Mouse (Mus musculus) frontal cortex, adult (tissue): ENCODE results near the gene Plekho1.

Experiments used
- ATAC-seq: cut with Nextera tagmentation; 2 replicates; pipeline ENCODE4 v1.9.2; 2017; ENCODE audit warnings: mild to moderate bottlenecking, moderate library complexity, mixed read lengths; ENCODE audit not compliant: low TSS enrichment

Plekho1 gene

GRCm38 (mm10) chr3:96008463-96008862 is 12.7 kb upstream of the Plekho1 start:
- ATAC-seq = no peak

DNA sequence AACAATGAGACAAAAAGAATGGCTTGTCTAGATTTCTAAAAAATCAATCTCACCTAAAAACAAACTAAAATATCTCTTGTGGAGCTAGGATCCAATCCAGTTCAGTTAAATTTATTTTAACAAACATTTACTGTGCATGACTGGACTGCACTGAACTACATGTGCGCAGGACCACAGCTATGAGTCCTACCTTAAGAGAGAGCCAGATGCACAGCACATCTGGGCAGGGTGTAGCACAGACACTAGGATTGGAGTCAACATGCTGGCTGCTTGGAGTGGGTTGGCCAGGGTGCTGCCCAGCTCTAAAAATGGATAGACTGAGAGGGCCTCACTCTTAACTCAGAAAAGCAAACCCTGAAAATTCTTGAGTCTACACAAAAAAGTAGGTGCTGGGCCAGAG is 5.8 kb upstream of the Plekho1 start:
- peak; percentile 3; the same call in 1 of the 2 replicates for ATAC-seq

GRCm38 (mm10) chr3:96000921-96001501 is 5.2 kb upstream of the Plekho1 start:
- ATAC-seq = peak; percentile 53

DNA sequence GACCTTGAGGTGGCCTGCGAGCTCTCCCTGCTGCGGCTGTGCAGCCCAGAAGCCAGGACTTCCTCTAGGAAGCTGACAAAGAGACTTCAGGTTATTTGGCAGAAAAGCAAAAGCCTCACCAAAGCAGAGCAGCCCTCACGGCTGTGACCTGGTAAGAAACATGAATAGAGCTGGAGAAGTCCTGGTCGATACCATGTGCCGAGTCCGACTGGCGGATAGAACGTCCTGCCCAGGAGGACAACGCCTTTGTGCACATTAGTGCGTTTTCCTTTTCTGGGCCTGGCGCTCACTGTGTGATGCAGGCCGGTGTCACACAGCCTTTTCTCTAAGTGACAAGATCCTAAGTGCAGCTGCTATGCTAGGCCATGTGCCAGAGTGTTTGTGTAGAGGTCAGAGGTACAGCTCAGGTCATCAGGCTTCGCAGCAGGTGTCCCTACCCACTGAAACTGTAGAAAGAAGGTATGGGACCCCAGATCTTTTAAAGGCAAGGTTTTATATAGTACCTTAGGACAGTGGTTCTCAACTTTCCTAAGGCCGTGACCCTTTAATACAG is 4.4 kb upstream of the Plekho1 start:
- ATAC-seq = no peak

GRCm38 (mm10) chr3:95999308-96000079 is 3.7 kb upstream of the Plekho1 start:
- ATAC-seq = no peak

- peak; percentile 32 for ATAC-seq
These were observed 1.5 kb upstream of the Plekho1 start for GRCm38 (mm10) chr3:95997203-95997721.

GRCm38 (mm10) chr3:95996451-95997073 is 761 bp upstream of the Plekho1 start:
- no peak for ATAC-seq

- 0 out of 2 replicates have a peak, but pooled peaks have one; percentile 7 for ATAC-seq
These were observed 613 bp downstream of the Plekho1 start for GRCm38 (mm10) chr3:95994975-95995801.

- ATAC-seq = no peak
These were observed 1.4 kb downstream of the Plekho1 start for GRCm38 (mm10) chr3:95994381-95994846.

DNA sequence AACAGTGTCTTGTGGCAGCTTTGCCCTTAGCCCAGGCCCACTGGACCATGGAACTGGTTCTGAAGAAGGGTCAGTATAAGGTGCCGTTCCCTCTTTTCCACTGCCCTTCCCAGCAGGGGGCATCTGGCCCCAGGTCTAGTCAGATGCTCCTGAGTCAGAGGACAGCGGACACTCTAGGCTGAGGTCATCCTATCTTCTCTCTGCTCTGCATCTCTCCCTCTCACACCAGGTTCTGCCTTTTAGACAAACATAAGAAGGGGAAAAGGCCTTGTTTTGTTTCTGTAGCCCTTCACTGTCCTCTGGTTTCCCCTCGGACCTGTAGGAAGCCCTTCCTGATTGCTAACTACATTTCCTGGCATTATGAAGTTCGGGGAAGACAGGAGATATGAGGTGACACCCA is 1.9 kb downstream of the Plekho1 start:
- ATAC-seq = no peak

DNA sequence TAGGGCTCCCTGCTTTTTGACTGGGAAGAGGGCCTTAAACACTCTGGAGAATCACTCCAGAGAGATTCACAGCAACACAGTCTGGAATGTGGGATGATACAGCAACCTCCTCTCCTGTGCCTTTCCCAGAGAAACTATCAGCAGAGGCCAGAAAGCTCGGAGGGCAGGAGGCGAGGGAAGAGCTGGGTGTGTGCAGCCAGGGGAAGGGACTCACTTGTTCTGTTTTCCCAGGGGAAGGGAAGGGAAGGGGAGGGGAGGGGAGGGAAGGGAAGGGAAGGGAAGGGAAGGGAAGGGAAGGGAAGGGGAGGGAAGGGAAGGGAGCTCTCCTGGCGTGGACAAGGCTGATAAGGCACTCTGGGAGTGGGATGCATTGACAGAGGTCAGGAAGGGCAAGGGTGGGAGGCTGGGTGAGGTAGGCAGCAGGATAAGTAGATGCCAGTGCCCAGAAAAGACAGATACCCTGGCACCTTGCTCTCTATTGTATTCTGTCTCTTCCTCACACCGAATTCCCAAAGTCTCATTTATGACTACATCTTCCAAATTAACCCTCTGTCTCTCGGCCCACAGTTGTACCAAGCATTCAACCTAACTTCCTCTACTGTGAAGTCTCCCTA is 2.7 kb downstream of the Plekho1 start:
- 0 out of 2 replicates have a peak, but pooled peaks have one; percentile 20 for ATAC-seq

- no peak for ATAC-seq
These were observed 5.3 kb downstream of the Plekho1 start for GRCm38 (mm10) chr3:95990413-95990941.

- no peak for ATAC-seq
These were observed 6.8 kb downstream of the Plekho1 start for GRCm38 (mm10) chr3:95988969-95989368.

- no peak for ATAC-seq
These were observed 7.7 kb downstream of the Plekho1 start for GRCm38 (mm10) chr3:95988138-95988537.

- no peak for ATAC-seq
These were observed 8.3 kb downstream of the Plekho1 start for GRCm38 (mm10) chr3:95987386-95988110.

DNA sequence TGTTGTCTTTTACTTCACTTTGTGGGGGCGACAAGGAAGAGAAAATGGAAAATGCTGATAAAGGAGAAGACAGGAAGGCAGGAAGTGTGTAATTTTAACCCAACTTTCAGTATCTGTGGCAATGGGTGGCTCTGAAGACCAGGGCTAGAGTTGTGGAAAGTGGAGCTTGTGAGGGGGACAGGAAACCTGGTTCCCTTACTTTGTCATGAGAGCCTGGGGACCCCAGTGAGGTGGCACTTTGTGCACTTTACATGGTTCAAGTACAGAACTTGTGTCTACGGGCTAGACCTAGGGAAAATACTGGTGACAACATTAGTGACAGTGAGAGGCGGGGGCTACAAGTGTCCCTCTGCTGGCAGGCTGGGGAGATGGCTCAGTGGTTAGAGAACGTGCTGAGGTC is 8.8 kb downstream of the Plekho1 start:
- no peak for ATAC-seq

- peak; percentile 59 for ATAC-seq
These were observed 9.7 kb downstream of the Plekho1 start for GRCm38 (mm10) chr3:95986001-95986622.

DNA sequence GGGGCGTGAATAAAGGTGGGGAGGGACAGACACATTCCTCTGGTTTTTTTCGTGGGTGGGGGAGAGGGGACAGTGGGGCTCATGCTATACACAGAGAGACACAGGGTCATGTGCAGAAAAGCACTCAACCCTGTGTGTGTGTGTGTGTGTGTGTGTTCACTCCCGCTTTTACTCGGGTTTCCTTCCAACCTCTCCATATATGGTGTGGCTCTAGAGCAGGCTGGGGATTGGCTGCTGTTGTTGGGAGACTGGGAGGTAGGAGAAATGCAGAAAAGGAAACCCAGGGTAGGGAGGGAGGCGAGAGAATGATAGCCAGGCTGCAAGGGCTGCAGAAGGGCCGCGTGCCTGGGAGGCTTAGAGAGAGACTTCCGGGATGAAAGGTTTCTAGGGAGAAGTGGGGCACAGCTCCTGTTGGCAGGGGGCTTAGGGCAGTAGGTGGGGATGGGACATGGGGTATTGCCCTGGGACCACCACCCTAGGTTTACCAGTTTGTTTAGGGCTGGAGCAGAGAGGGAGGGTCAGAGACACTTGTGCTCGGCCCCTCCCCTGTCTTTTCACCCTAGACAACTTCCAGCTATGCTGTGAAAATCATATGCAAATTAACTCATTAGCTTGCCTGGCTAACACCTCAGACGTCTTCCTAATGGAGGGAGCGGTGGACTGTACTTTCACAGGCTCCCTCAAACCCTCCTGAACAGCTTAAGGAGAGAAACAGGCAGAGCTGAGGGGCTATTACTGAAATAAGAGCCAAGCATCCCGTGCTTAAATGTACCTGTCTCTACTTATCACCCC is 10.4 kb downstream of the Plekho1 start:
- peak; percentile 88 for ATAC-seq

DNA sequence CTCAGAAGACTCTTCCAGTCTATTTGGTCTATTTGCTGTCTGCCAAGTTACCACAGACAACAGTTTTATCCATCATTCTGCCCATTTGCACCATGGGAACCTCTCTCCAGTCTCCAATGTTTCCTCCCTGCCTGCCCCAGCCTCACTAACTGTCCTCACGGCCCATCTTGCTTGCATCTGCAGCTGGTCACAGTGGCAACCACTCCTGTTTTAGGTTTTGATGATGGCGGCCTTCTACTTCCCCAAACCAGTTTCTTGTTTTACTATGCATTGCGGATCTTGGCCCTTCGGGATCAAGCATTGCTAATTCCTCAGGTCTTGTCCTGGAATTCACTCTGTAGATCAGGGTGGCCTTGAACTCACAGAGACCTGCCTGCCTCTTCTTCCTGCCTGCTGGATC is 13.7 kb downstream of the Plekho1 start:
- ATAC-seq = no peak
